Mouse (Mus musculus): Measurements from ENCODE around the gene Pemt.

Pemt gene

DNA sequence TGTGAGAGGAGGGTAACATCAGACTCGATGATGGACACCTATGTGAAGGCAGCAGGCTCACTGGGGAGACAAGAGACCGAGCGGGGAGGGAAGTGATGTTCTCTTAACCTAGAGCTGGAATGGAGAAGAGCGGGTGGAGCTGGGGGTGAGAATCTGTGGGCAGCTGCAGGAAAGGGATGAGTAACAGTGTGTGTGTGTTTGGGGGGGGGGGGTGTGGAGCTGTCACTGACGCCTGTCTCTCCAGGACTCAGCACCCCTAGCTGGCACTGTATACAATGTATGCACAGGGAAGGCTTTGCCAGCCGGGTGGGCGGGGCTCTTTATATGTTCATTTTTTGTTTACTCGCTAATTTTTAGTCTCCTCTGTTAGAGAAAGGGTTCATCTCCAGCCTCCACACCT, 42.5 kb downstream of the Pemt start:
- in situ Hi-C loops (cut with MboI, MseI): no loop called here

DNA sequence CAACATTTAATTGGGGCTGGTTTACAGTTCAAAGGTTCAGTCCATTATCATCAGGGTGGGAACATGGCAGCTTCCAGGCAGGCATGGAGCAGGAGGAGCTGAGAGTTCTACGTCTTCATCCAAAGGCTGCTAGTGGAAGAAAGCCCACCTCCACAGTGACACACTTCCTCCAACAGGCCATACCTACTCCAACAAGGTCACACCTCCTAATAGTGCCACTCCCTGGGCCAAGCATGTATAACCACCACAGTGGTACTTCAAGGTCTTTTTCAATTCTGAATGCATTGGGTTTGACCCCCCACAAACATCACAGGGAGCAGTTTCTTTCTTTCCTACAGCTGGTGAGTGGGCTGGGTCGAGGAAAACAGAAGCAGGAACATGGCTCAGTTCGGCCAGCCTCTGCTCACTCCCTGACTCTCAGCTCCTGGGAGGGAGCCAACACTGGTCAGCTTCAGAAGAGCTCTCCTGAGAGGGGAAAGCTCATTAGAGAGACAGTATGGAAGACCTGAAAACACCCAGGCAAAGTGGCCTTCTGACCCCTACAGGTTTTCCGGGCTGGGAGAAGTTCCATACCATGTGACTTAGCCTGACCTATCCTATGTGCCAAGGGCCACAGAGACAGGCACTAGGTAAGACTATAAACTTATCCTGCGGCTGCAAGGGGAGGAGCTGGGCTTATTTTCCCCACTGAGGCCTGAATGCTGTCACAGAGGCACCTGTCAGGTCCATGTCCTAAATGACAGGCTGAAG, 44.9 kb downstream of the Pemt start:
- in situ Hi-C loops (cut with MboI, MseI): no loop called here

DNA sequence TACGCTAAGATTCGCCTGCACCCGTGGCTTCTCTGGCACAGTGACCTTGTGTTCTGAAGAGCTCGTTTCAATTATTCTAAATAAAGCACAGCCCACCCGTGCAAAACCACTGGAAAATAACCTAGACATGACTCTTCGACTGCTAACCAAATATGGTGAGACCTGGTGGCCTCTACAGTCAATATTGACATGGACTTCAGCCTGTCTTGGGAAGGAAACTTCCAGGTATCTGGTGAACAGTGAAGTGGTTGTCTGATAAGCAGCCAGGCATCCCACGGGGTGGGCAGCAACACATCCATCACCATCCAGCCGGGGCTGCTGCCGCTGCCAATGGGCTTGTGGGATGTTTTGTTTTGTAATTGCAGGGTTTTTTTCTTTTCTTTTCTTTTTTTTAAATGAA, 52.0 kb downstream of the Pemt start:
- in situ Hi-C loops (cut with MboI, MseI): no loop called here

DNA sequence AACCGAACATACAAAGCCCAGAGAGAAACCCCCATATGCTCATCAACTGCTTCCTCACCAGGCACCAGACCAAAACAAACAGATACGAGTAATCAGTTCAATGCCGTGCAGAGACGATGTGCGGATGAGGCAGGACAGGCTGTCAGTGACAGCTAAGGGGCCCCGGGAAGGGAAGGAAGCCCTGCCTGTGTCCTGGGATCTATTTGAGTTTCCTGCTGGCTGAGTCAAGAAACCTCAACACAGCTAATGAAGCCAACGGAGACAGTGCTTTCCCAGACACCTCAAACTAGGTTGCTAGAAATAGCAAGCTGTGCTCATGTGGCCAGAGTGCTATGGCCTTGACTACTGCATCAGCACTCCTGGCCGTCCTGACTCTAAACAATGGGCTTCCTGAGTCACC, 54.9 kb downstream of the Pemt start:
- in situ Hi-C loops (cut with MboI, MseI): no loop called here

DNA sequence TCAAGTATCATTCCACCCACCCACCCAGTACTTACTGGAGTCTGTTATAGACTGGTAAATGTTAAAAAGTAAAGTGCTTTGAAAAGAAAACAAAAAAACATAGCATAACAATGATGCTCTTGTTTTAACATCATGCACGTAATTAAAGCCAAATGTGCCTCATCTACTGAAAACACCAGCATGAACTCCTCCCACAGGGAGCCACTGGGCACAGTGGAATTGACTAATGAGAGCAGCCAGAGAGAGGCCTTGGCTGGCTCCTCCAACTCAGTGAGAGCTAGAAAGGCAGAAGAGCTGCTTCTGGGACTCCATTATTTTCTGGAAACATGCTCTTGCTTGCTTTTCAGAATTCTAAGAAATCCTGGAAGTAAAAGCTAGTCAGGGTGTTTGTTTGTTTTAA, 56.9 kb downstream of the Pemt start:
- in situ Hi-C loops (cut with MboI, MseI): no loop called here

DNA sequence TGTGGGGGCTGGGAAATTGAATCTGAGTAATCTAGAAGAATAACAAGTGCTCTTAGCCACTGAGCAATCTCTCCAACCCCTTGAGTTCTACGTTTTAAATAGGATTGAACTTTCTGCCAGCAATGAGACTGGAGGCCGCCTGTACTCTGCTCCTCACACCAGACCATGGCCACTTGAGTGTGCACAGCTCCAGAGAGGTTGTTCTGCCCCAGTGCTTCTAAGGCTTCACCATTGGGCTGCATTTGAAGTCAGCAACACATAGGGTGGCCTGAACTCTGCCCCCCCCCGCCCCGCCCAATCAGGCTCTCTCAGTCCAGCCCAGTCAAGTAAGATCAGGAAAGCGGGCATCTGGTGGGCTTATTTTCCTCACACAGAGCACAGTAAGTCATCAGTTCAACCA, 68.5 kb downstream of the Pemt start:
- in situ Hi-C loops (cut with MboI, MseI): no loop called here

DNA sequence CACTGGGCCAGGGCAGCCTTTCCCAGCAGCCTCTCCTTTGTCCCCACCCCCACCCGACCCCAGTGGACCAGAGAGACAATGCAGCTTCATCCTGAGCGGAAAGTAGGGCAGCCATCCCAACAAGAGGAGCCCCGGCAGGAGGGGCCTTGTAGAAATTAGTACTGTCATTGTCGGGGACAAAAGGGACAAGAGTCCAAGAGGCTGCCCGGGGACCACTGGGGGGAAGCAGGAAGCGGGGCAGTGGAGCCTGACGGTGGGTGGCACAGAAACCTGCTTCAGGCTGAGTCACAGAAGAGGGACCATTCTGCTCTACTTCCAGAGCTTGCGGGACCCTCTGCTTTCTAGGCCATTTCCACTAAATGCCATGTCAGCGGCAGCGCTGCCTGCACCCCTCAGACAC, 71.0 kb downstream of the Pemt start:
- in situ Hi-C loops (cut with MboI, MseI): no loop called here

DNA sequence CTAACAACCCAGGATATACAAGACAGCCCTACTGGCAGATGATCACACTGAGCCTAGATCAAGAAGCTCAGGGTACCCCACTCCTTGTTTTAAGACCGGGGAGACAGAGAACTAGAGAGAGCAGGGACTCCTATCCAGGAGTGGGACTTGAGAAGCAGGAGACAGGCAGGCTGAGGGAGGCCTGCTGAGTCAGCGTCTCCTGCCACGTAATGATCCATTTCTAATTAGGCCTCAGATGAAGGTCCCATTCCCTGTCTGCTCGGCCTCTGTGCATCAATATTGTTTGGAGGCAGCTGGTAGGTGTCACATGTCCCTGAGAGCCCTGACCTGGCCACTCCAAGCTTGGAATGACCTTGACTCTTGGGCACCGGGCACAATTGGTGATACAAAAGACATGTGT, 72.9 kb downstream of the Pemt start:
- in situ Hi-C loops (cut with MboI, MseI): loop anchor here (5.0 kb wide), 1 partner anchor 99 kb away; no protein-coding TSS in a partner anchor

DNA sequence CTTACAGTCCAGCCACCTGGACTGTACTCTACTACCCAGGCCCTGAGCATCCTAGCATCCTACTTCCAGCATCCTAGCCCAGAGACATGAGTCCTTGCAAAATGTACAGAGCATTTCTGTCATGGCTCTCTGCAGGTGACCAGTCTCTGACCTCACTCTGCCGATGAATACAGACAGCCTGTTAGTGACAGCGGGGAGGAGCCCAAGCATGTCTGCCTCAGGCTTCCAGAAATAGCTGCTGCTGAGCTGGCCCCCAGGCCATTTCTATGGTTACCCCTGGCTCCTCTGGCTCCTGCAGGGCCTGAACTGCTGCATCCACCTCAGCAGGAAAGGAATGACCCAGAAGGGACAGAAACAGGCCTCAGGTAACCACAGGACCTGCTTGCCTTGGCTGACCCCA, 74.6 kb downstream of the Pemt start:
- in situ Hi-C loops (cut with MboI, MseI): loop anchor here (5.0 kb wide), 1 partner anchor 101 kb away; no protein-coding TSS in a partner anchor

DNA sequence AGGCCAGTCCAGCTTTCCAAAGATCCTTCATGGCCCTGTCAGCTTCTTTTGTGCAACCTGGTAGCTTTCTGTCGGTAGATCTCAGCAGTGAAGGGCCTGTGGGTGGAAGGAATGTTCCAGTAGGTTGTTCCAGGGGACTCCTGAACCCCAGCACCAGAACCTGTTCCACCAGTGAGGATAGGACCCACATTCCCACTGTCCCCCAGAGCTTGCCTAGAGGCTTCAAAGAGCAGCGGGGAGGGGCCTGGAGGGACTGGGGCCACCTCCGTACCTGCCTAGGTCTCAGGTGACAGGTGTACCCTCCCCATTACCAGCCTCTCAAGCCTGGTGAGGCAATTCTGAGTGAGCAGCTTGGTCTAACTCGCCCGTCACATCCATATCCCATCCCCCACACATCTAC, 75.5 kb downstream of the Pemt start:
- in situ Hi-C loops (cut with MboI, MseI): loop anchor here (5.0 kb wide), 1 partner anchor 102 kb away; no protein-coding TSS in a partner anchor

DNA sequence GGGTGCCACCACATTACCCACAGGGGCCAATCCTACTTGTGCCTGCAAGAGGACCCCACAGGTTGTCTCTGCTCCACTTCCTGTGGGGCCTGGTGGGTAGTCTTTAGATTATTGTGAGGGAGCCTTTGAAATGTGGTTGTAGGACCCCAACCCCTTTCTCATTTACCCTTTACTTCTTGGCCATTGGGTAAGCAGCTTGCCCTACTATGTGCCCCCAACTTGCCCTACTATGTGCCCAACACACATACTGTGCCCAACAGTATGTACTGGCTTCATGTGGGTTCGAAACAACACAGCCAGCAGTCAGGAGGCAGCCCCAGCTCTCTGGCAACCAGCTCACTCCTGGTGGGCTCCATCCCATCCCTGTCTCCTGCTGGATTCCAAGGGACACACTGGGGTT, 78.5 kb downstream of the Pemt start:
- in situ Hi-C loops (cut with MboI, MseI): no loop called here

DNA sequence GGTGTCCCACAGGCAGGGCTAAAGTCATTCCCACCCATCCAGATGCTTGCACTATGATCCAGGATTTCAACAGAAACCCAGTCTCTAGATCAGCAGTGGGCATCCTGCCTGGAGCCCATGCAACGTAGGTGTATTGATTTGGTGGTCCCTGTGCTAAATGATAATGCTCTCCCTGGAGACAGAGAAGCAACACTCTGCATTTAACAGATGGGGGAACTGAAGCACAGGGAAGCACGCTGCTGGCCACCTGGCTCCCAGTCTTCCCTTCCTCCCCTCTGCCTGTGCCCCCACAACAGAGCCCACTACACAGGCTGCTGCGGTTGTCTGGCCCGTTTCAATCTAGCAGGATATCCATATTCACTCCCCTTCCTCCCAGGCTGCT, 80.2 kb downstream of the Pemt start:
- in situ Hi-C loops (cut with MboI, MseI): no loop called here

DNA sequence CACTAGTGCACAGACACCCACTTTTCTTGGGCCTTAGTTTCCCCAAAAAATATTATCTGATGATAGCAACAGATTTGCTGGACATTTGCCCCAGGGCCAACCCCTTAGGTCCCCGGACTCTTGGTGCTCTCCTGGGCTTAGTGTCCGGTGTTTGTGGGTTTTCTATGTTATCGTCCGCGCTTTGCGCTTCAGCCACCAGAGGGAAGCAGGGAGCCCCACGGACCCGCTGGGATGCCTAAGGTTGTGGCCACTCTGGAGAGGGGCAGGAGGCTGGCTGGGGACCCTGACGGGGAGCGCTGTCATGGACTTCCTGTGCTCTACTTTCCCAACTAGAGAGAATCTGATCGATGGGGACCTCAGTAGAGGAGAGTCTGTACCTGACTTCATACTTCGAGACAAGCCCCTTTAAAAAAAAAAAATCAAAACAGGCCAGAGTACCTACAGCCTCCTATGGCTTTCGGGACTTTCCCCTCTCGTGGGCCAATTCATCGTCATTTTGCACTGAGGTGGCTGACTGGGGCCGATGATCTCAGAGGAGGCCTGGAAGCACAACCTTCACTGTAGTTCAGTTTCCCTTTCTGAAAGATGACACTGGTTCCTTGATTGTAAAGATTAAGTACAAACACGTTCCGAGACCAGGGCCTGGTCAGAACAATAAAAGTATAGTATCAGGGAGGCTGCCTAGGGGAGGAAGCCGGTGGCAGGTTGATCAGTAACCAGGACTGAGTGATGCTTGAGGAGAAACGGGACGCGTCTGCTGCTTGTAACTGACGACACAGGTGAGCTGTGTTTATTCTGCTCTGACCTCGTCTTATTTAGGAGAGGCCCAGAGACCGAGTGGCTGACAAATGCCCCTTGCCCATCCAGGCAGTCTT, 80.8 kb downstream of the Pemt start:
- in situ Hi-C loops (cut with MboI, MseI): no loop called here

DNA sequence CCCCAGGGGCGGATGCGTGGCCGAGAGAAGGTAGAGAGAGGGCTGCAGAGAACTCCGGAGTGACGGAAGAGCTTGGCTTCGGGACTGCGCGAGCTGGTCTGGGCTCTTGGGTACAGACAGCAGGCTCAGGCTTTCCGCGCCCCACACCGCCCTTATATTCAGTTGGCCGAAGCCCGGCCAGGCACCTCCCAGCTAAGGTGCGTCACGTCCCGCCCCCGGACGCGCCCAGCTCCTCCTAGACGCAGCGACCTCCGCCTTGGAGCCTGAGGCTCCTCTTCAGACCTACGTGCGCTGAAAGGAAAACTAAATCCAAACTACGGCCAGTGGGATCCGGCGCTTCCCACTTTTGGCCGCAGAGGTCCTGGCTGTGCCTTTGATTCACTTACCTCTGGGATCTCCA, 81.5 kb downstream of the Pemt start, which contains the start of gene Rasd1:
Gene Rasd1 (minus strand): TSS at position 127 of the 400 bp plus-strand sequence.
- in situ Hi-C loops (cut with MboI, MseI): no loop called here

DNA sequence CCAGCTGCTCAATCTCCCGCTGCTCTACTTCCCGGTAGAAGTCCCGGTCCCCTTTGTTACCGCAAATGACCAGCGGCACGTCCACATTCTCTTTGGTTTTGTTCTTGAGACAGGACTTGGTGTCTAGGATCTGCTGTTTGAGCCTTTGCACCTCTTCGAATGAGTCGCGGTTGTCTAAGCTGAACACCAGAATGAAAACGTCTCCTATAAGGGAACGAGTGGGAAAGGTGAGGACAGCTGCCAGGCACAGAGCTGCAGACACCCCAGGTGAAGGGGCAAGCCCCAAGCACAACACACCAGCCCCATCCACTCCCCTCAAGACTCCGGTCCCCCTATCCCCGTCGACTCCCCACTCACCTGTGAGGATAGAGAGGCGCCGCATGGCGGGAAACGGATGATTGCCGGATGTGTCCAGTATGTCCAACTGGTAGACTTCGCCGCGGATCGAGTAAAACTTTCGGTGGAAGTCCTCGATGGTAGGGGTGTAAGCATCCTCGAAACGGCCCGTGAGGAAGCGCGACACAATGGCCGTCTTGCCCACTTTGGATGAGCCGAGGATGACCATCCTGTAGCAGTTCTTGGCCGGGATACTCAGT, 82.0 kb downstream of the Pemt start:
- in situ Hi-C loops (cut with MboI, MseI): no loop called here

DNA sequence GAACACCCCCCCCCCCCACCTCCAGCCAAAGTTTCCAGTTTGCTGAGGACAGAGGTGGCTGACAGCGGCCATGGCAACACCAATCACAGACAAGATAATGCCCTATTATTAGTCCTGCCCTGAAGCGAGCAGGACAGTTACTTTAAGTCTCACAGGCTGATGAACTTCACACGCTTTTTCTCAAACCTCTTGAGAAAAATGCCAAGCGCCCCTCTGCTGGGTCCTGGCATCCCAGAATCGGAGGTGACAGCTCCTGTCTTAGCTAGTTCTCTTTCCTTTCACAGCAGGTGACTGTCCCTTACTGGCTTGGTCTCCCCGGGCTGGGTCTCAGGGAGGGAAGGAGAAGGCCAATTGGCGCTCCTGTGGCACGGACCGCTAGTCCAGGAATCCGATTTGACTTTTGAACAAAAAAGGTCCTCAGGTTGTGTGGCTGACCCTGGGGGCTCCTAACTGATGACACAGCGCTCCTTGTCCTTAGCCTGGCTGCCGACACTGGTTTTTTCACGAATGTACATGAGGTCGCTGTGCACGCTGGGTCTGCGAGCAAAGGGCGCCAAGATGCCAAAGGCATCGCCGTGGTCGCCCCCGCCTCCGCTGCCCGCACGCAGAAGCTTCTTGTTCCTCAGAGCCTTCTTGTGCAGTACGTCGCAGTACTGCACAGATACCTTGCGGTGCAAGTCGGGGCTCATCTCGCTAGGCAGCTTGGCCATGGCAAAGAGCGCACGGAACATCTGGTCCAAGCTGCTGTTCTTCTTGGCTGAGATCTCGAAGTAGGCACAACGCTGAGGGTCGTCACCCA, 82.7 kb downstream of the Pemt start:
- in situ Hi-C loops (cut with MboI, MseI): no loop called here

DNA sequence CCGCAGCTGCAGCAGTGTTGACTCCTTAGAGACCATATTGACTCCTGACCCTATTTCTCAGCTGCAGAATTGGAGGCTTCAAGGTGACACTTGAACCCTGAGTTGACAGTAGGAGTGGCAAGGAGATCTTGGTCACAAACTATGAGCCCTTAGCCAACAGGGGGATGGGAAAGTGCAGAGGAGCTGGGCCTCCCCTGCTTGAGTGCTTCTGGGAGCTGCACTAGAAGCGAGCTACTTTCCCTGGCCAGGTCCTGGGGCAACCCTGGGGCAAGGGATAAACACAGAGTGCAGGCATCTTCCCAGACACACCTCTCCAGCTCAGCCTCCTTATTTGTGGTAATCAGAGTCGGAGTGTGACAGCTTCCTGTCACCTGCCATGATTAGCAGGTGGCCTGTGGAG, 83.7 kb downstream of the Pemt start:
- in situ Hi-C loops (cut with MboI, MseI): no loop called here

DNA sequence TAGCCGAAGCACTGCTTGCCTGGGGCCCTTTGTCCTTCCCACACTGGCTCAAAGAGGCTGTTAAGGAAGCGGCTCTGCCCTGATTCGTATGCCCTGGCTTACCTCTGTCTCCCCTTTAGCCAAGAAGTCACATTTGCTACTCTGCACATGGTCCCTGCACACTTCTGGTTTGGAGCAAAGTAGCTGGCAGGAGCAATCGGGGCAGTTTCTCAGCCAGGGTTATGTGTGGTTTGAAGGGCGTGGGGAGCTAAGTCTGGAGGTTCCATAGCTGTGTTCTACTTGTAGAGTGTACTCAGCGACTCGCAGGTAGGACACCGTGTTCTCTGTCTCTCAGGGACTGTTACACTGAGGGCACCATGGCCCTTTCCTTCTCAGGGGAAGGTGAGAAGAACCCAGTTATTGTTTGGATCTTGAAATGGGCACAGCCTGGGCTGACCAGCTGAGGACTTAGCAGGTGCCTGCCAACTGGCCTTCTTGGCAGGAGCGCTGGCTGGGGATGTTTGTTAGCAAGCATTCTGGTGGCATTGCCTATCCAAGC, 84.9 kb downstream of the Pemt start:
- in situ Hi-C loops (cut with MboI, MseI): no loop called here

DNA sequence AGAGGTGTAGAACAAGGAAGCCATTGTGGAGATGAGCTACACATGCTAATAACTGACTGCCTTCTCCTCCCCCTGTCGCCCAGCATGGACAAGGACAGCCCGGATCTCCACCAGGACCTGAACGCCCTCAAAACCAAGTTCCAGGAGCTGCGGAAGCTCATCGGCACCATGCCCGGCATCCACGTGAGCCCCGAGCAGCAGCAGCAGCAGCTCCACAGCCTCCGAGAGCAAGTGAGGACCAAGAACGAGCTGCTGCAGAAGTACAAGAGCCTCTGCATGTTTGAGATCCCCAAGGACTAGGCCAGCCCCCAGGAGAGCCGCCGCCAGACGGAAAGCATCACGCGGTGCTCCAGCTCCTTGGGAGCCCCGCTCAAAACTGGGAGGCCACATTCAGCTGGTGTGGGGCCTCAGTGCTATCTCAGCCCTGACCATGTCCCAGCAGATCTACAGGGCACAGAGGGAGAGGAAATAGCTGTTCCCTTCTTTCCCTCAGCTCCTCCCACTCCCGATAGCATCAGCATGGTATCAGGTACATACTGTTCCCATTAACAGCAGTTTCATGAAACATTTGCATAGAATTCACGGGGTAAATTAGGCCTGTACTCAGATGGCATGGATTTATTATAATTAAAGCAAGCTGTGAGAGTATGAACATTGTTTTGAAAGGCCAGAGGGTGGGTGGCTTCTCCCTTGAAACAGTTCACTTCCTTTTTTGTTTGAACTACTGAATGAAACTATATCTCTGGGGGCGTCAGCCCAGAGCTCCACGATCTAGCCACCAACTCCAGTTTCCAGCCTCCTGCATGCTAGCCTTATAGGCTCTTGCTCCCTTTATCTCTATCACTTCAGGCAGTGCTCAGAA, 85.6 kb downstream of the Pemt start:
- in situ Hi-C loops (cut with MboI, MseI): no loop called here

DNA sequence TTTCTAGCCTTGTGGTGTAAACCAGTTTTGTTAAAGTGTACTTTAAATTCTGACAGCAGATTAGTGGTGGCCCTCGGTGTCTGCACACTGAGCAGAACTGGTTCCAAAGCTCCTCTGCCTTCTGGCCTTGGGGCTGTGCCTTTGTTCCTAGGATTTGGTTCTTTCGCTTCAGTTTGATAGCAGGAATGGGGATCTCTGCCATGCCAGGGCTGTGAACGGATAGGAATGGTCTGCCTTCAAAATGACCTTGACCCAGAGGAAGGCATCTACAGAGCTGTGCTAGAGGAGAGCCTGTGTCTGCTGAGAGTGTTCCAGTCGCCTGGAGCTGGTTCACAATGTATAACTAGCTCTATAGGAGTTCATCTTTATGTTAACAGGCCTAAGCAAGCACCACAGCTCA, 86.8 kb downstream of the Pemt start:
- in situ Hi-C loops (cut with MboI, MseI): no loop called here
